Mouse (Mus musculus): ENCODE measurements around the gene Mad2l2.

GRCm38 (mm10) chr4:148139767-148140097 is 9.5 kb downstream of the Mad2l2 start:
- no peak for TF ChIP-seq MAFK (IDR thresholded peaks at IDR 0.05; ENCODE audit: insufficient read depth, low read depth, low read length)
- no peak for TF ChIP-seq HCFC1 (IDR thresholded peaks at IDR 0.05; ENCODE audit: borderline replicate concordance, insufficient read depth, low read length)
